Comparison of ENCODE assay signal across 24 mouse cellular contexts in genomic region chr10:21178281-21178680, GRCm38 (mm10). TPM values are rescaled to one million over a fixed set of nuclear protein-coding genes. Genes with fewer than 3 reads are reported as not detected.
DNase-seq lines count a peak whose midpoint lies in the region; ATAC-seq lines count a peak whose summit lies in the region.
"Had no signal": no experiment of that assay in that cellular context is flagged by ENCODE, and none has a peak within 500 bp of the region (broad histone marks: within the 10 kb centered on the region; RNA-seq: fewer than 3 reads in every experiment).

No protein-coding gene starts in this region.

- no peak overlapping the region for H3K4me3 ChIP-seq in liver, embryonic 11.5 days (ENCODE audit: low read depth, low read length)
- H3K4me3 ChIP-seq in liver, embryonic 12.5 days = no peak overlapping the region
- no peak overlapping the region for H3K4me3 ChIP-seq in forebrain, embryonic 12.5 days (replicated peaks)
- H3K4me3 ChIP-seq: embryonic facial prominence, embryonic 15.5 days; erythroblast, embryonic 14.5 days; forebrain, embryonic 10.5 days; forebrain, embryonic 15.5 days; heart, embryonic 10.5 days; heart, embryonic 15.5 days; hindbrain, embryonic 13.5 days had no signal

- no peak overlapping the region for H3K9ac ChIP-seq in liver, embryonic 11.5 days (ENCODE audit: low read depth, low read length)
- H3K9ac ChIP-seq in liver, embryonic 12.5 days = no peak overlapping the region
- no peak overlapping the region for H3K9ac ChIP-seq in forebrain, embryonic 12.5 days
- H3K9ac ChIP-seq: embryonic facial prominence, embryonic 15.5 days; forebrain, embryonic 15.5 days; heart, embryonic 15.5 days; hindbrain, embryonic 13.5 days had no signal

- WGBS in liver, embryonic 11.5 days = 87% methylated on average over 10 of the region's 10 CpGs
- WGBS in liver, embryonic 12.5 days (ENCODE audit: insufficient replicate concordance) = 79% methylated on average over 10 of the region's 10 CpGs
- 86% methylated on average over 10 of the region's 10 CpGs for WGBS in forebrain, embryonic 12.5 days

- ATAC-seq in liver, embryonic 11.5 days (replicated peaks; ENCODE audit: low FRiP score) = no peak
- ATAC-seq in liver, embryonic 12.5 days = no peak
- no peak for ATAC-seq in forebrain, embryonic 12.5 days (ENCODE audit: low FRiP score)
- ATAC-seq in megakaryocyte-erythroid progenitor cell, adult 5-6 weeks (replicated peaks; ENCODE audit: low FRiP score, low TSS enrichment, poor library complexity, severe bottlenecking) = no peak
- ATAC-seq: forebrain, embryonic 15.5 days; hindbrain, postnatal 0 days; intestine, embryonic 16.5 days; Patski had no signal

- no peaks in the 10 kb centered on the region for H3K9me3 ChIP-seq in liver, embryonic 11.5 days (ENCODE audit: control insufficient read depth, low read length)
- H3K9me3 ChIP-seq in liver, embryonic 12.5 days (replicated peaks) = no peaks in the 10 kb centered on the region
- 0 out of 2 replicates have a peak, but pooled peaks cover 4% of the 10 kb centered on the region for H3K9me3 ChIP-seq in forebrain, embryonic 12.5 days
- H3K9me3 ChIP-seq: embryonic facial prominence, embryonic 15.5 days; forebrain, embryonic 10.5 days; forebrain, embryonic 15.5 days; heart, embryonic 10.5 days; heart, embryonic 15.5 days; hindbrain, embryonic 13.5 days had no signal

- DNase-seq in liver, embryonic 11.5 days (ENCODE audit: low spot score) = peak; percentile 25
- DNase-seq in CD4-positive, CD25-positive, alpha-beta regulatory T cell, adult 2 months (ENCODE audit: low read depth, low spot score) = peak; percentile 81
- DNase-seq in T-cell, adult 2 months (ENCODE audit: low spot score) = peak; percentile 47
- DNase-seq in naive thymus-derived CD4-positive, alpha-beta T cell, adult 2 months (ENCODE audit: low read depth) = peak; percentile 69
- DNase-seq: adrenal gland, adult 8-10 months; adrenal gland, postnatal 36 days; cerebellum, adult 11 months; cerebellum, adult 8-10 months; gastrocnemius, postnatal 36 days; heart, adult 18-20 months; heart, postnatal 14 days had no signal

- no peaks in the 10 kb centered on the region for H3K27me3 ChIP-seq in liver, embryonic 11.5 days (replicated peaks; ENCODE audit: control insufficient read depth, insufficient read depth, low read length)
- no peaks in the 10 kb centered on the region for H3K27me3 ChIP-seq in liver, embryonic 12.5 days (replicated peaks)
- peaks cover 21% of the 10 kb centered on the region for H3K27me3 ChIP-seq in forebrain, embryonic 12.5 days
- H3K27me3 ChIP-seq: embryonic facial prominence, embryonic 15.5 days; forebrain, embryonic 15.5 days; heart, embryonic 15.5 days; hindbrain, embryonic 13.5 days; Patski had no signal

- no peaks in the 10 kb centered on the region for H3K36me3 ChIP-seq in liver, embryonic 11.5 days (ENCODE audit: control insufficient read depth, insufficient read depth, low read length)
- H3K36me3 ChIP-seq in liver, embryonic 12.5 days = no peaks in the 10 kb centered on the region
- no peaks in the 10 kb centered on the region for H3K36me3 ChIP-seq in forebrain, embryonic 12.5 days (replicated peaks)
- H3K36me3 ChIP-seq: embryonic facial prominence, embryonic 15.5 days; forebrain, embryonic 10.5 days; forebrain, embryonic 15.5 days; heart, embryonic 10.5 days; heart, embryonic 15.5 days; hindbrain, embryonic 13.5 days had no signal

- H3K4me2 ChIP-seq in liver, embryonic 11.5 days = no peak overlapping the region
- H3K4me2 ChIP-seq in liver, embryonic 12.5 days = no peak overlapping the region
- H3K4me2 ChIP-seq in forebrain, embryonic 12.5 days = no peak overlapping the region
- H3K4me2 ChIP-seq: embryonic facial prominence, embryonic 15.5 days; forebrain, embryonic 15.5 days; heart, embryonic 15.5 days; hindbrain, embryonic 13.5 days had no signal

- no peaks in the 10 kb centered on the region for H3K4me1 ChIP-seq in liver, embryonic 11.5 days (replicated peaks; ENCODE audit: control insufficient read depth, insufficient read depth, low read length)
- H3K4me1 ChIP-seq in liver, embryonic 12.5 days = no peaks in the 10 kb centered on the region
- no peaks in the 10 kb centered on the region for H3K4me1 ChIP-seq in forebrain, embryonic 12.5 days
- H3K4me1 ChIP-seq: embryonic facial prominence, embryonic 15.5 days; forebrain, embryonic 10.5 days; forebrain, embryonic 15.5 days; heart, embryonic 10.5 days; hindbrain, embryonic 13.5 days had no signal

- no peak overlapping the region for H3K27ac ChIP-seq in liver, embryonic 11.5 days (ENCODE audit: low read depth, low read length)
- no peak overlapping the region for H3K27ac ChIP-seq in liver, embryonic 12.5 days
- H3K27ac ChIP-seq in forebrain, embryonic 12.5 days = no peak overlapping the region
- H3K27ac ChIP-seq: embryonic facial prominence, embryonic 15.5 days; forebrain, embryonic 10.5 days; forebrain, embryonic 15.5 days; heart, embryonic 10.5 days; heart, embryonic 15.5 days; hindbrain, embryonic 13.5 days; hindbrain, postnatal 0 days had no signal

RNA-seq across cellular contexts. Expression of gene Myb, which starts 17.5 kb away (rescaled TPM):
- polyA plus RNA-seq in liver, embryonic 11.5 days (2014; fragmentation: Nextera tagmentation; extraction: Ambion mirVana) = 40.3 and 42.3 TPM in 2 replicates
- polyA plus RNA-seq in liver, embryonic 12.5 days (2016; fragmentation: Nextera tagmentation; extraction: Ambion mirVana) = 24.3 and 24.7 TPM in 2 replicates
- 8.1 and 8.3 TPM in 2 replicates for polyA plus RNA-seq in forebrain, embryonic 12.5 days (2016; fragmentation: Nextera tagmentation; extraction: Ambion mirVana)
- total RNA-seq in megakaryocyte-erythroid progenitor cell, adult 5-6 weeks (2014; fragmentation: Nextera tagmentation) = 558 and 586 TPM in 2 replicates
- 527 and 574 TPM in 2 replicates for total RNA-seq in megakaryocyte-erythroid progenitor cell, adult 5-6 weeks (2017)
- total RNA-seq: adrenal gland, adult 8-10 months had no signal

Comparison
In these comparisons a context has a peak if more than half of its experiments do, and no peak if none do; other contexts are left out.
1. DNase-seq: peak in every context shown above with its lines; median percentile 81 in CD4-positive, CD25-positive, alpha-beta regulatory T cell, adult 2 months; 69 in naive thymus-derived CD4-positive, alpha-beta T cell, adult 2 months; 47 in T-cell, adult 2 months; 25 in liver, embryonic 11.5 days.